ENCODE assay signal across 8 mouse cellular contexts in the genomic region with DNA sequence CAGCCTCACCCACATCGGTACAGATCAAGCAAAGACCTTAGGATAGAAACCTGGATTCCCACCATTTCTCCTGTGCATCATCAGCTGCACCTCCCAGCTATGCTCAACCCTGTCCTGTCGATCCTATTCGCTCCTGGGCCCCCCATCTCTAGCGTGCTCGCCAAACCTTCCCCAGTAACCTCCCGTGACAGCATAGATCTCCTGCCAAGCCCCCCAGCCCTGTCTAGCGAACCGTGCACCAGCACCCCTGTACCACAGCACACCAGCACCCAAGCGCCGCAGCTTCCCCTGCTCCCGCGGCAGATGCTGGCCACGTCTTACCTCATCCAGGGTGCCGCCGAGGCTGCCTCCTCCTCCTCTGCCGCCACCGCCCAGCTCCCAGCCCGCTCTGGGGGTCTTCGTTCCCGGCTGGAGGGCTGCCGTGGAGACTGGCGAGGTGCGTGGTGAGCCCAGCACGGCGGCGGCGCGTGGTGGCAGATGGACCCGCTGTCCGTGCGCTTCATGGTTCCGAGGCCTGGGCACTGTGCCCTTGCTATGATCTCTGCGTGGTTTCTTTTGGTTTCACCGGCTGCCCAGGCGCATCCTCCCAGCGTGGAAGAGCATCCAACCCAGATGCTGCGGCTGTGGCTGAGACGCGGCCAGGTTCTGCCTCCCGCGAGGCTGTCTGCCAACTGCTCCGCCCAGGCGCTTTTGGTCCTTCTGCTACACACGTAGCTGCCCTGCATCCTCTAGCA. TPM values are rescaled to one million over a fixed set of nuclear protein-coding genes. Genes with fewer than 3 reads are reported as not detected.
A peak's percentile ranks its signal among the peaks of the same experiment; 100 is the strongest.
DNase-seq lines count a peak whose midpoint lies in the region; ATAC-seq and TF ChIP-seq lines count a peak whose summit lies in the region.

A gene (minus strand): TSS at position 540 of the 734 bp plus-strand sequence.

- H3K36me3 ChIP-seq in lung, embryonic 16.5 days (ENCODE audit: control insufficient read depth, insufficient read depth, low read length), result no peaks in the 10 kb centered on the region
- no peaks in the 10 kb centered on the region for H3K36me3 ChIP-seq in forebrain, postnatal 0 days (ENCODE audit: insufficient read depth)
- H3K36me3 ChIP-seq in neural tube, embryonic 12.5 days, result no peaks in the 10 kb centered on the region

- H3K9ac ChIP-seq in lung, embryonic 16.5 days (ENCODE audit: low read length), result no peak within 1 kb of the TSS
- peak within 1 kb of the TSS; percentile 96 for H3K9ac ChIP-seq in forebrain, postnatal 0 days
- peak within 1 kb of the TSS; percentile 73 for H3K9ac ChIP-seq in neural tube, embryonic 12.5 days

- intact Hi-C loops in left cerebral cortex, postnatal 14 days (cut with DNase I), result no loop called here

- H3K9me3 ChIP-seq in lung, embryonic 16.5 days (ENCODE audit: control insufficient read depth, low read length), result no peaks in the 10 kb centered on the region
- no peaks in the 10 kb centered on the region for H3K9me3 ChIP-seq in forebrain, postnatal 0 days (ENCODE audit: low read length)
- H3K9me3 ChIP-seq in neural tube, embryonic 12.5 days, result no peaks in the 10 kb centered on the region

- peak within 1 kb of the TSS; percentile 42 for H3K4me3 ChIP-seq in lung, embryonic 16.5 days (ENCODE audit: low read length)
- peak within 1 kb of the TSS; percentile 69 for H3K4me3 ChIP-seq in forebrain, postnatal 0 days (ENCODE audit: low read depth, low read length)
- H3K4me3 ChIP-seq in neural tube, embryonic 12.5 days, result peak within 1 kb of the TSS; percentile 52

- H3K27me3 ChIP-seq in lung, embryonic 16.5 days (ENCODE audit: control insufficient read depth, insufficient read depth, low read depth, low read length), result peaks cover 37% of the 10 kb centered on the region
- no peaks in the 10 kb centered on the region for H3K27me3 ChIP-seq in forebrain, postnatal 0 days (ENCODE audit: insufficient read depth, low read length)
- peaks cover 11% of the 10 kb centered on the region for H3K27me3 ChIP-seq in neural tube, embryonic 12.5 days (replicated peaks)

- no peak for ATAC-seq in lung, embryonic 16.5 days (ENCODE audit: low read depth)
- peak; percentile 82 for ATAC-seq in forebrain, postnatal 0 days
- ATAC-seq in hematopoietic stem cell, adult 5-6 weeks (replicated peaks in 1 of 2; ENCODE audit: insufficient read depth in 1 of 2, low FRiP score in 2 of 2, low TSS enrichment in 1 of 2, low read depth in 1 of 2, poor library complexity in 2 of 2, severe bottlenecking in 2 of 2), result peak; percentile 42; a peak in 2 of 4 replicates
- ATAC-seq in neural tube, embryonic 12.5 days (ENCODE audit: low FRiP score, low read depth), result peak; percentile 81

- TF ChIP-seq CTCF in forebrain, postnatal 0 days (IDR thresholded peaks at IDR 0.05; ENCODE audit: low read depth), result no peak

- WGBS in lung, embryonic 16.5 days, result 2% methylated on average over 38 of the region's 44 CpGs
- WGBS in forebrain, postnatal 0 days, result under 1% methylated on average over 44 of the region's 44 CpGs
- WGBS in neural tube, embryonic 12.5 days, result 2% methylated on average over 44 of the region's 44 CpGs

- H3K27ac ChIP-seq in lung, embryonic 16.5 days (ENCODE audit: low read length), result no peak within 1 kb of the TSS
- peak within 1 kb of the TSS; percentile 93 for H3K27ac ChIP-seq in forebrain, postnatal 0 days (ENCODE audit: low read depth, low read length)
- no peak within 1 kb of the TSS for H3K27ac ChIP-seq in neural tube, embryonic 12.5 days

- peaks cover 4% of the 10 kb centered on the region for H3K4me1 ChIP-seq in lung, embryonic 16.5 days (replicated peaks; ENCODE audit: control insufficient read depth, insufficient read depth, low read length)
- H3K4me1 ChIP-seq in forebrain, postnatal 0 days (ENCODE audit: insufficient read depth), result no peaks in the 10 kb centered on the region
- peaks cover 4% of the 10 kb centered on the region; the same call in 1 of the 2 replicates for H3K4me1 ChIP-seq in neural tube, embryonic 12.5 days

- H3K4me2 ChIP-seq in lung, embryonic 16.5 days (ENCODE audit: low read depth, low read length), result peak within 1 kb of the TSS; percentile 63
- peak within 1 kb of the TSS; percentile 64 for H3K4me2 ChIP-seq in forebrain, postnatal 0 days (ENCODE audit: low read depth)
- peak within 1 kb of the TSS; percentile 93 for H3K4me2 ChIP-seq in neural tube, embryonic 12.5 days (replicated peaks)

- DNase-seq in lung, postnatal 10 days, result no peak
- DNase-seq in cerebellum, adult 11-12 months, result peak; percentile 91
- peak; percentile 82 for DNase-seq in forebrain, postnatal 0 days
- DNase-seq in left cerebral cortex, postnatal 14 days (ENCODE audit: low spot score in 2 of 2), result peak; percentile 70 to 72
- no peak for DNase-seq in T-cell, adult 2 months (ENCODE audit: low spot score)

RNA-seq across cellular contexts. Expression of the gene that starts here (rescaled TPM):
- 18.4 and 18.9 TPM in 2 replicates for polyA plus RNA-seq in lung, embryonic 16.5 days (2015; fragmentation: Nextera tagmentation; extraction: Ambion mirVana)
- total RNA-seq in forebrain, postnatal 0 days (2014; rRNA removed), result 92.8 and 118 TPM in 2 replicates
- 40.6 and 53.1 TPM in 2 replicates for polyA plus RNA-seq in forebrain, postnatal 0 days (2015; fragmentation: Nextera tagmentation; extraction: Ambion mirVana)
- total RNA-seq in hematopoietic stem cell, adult 5-6 weeks (2017), result 9.7 and 12.9 TPM in 2 replicates
- total RNA-seq in left cerebral cortex, postnatal 14 days (2021), result 100 to 1,000 TPM; 243 to 274 TPM
- 51.1 and 60.1 TPM in 2 replicates for polyA plus RNA-seq in neural tube, embryonic 12.5 days (2016; fragmentation: Nextera tagmentation; extraction: Ambion mirVana)

Comparison
In these comparisons a context has a peak if more than half of its experiments do, and no peak if none do; other contexts are left out.
1. DNase-seq: peak in cerebellum, adult 11-12 months (single experiment), forebrain, postnatal 0 days (single experiment) and left cerebral cortex, postnatal 14 days (2 of 2); none in lung, postnatal 10 days (single experiment) and T-cell, adult 2 months (single experiment).
2. Peak in every context shown above with its lines, with median percentiles within 50 percentile points of each other: H3K4me2 ChIP-seq and H3K4me3 ChIP-seq.